Mouse (Mus musculus) embryonic facial prominence, embryonic 12.5 days (tissue): ENCODE data around the gene Nr1h3. TPM values are rescaled to one million over a fixed set of nuclear protein-coding genes. Genes with fewer than 3 reads are reported as not detected.

ENCODE experiments used
- ATAC-seq: fragments of 200-750 bp; cut with Nextera tagmentation; 2 replicates; pipeline ENCODE4 v1.8.0; 2017; ENCODE audit not compliant: insufficient number of reproducible peaks, insufficient read depth, low FRiP score, low TSS enrichment
- H3K27ac ChIP-seq: fragments of 300-500 bp; sonication (generic); 2 replicates; pipeline ENCODE4 v1.5.1; 2016; ENCODE audit warnings: mild to moderate bottlenecking
- H3K27me3 ChIP-seq: fragments of 300-500 bp; sonication (generic); 2 replicates; pipeline ENCODE4 v1.6.1; 2016; ENCODE audit warnings: mild to moderate bottlenecking, moderate library complexity
- H3K36me3 ChIP-seq: fragments of 300-500 bp; sonication (generic); 2 replicates; pipeline ENCODE4 v1.6.1; 2016; ENCODE audit warnings: mild to moderate bottlenecking
- H3K4me1 ChIP-seq: fragments of 300-500 bp; sonication (generic); 2 replicates; pipeline ENCODE4 v1.6.1; 2016
- H3K4me2 ChIP-seq: fragments of 300-500 bp; sonication (generic); replicated peaks from 2 replicates; pipeline ENCODE4 v1.6.1; 2016; ENCODE audit warnings: mild to moderate bottlenecking, moderate library complexity
- H3K4me3 ChIP-seq: fragments of 300-500 bp; sonication (generic); 2 replicates; pipeline ENCODE4 v1.5.1; 2016; ENCODE audit warnings: mild to moderate bottlenecking
- H3K9ac ChIP-seq: fragments of 300-500 bp; sonication (generic); 2 replicates; pipeline ENCODE4 v1.6.1; 2016; ENCODE audit warnings: mild to moderate bottlenecking, moderate library complexity
- H3K9me3 ChIP-seq: fragments of 300-500 bp; sonication (generic); 2 replicates; pipeline ENCODE4 v1.6.1; 2016; ENCODE audit warnings: mild to moderate bottlenecking, moderate library complexity
- WGBS: fragments of 180-500 bp; shearing (Covaris S2); methylation state at CpG from one replicate; pipeline ENCODE4 v1.1.7; 2016; 5-methylcytosine and 5-hydroxymethylcytosine counted together
- polyA plus RNA-seq: library from polyadenylated mRNA; unstranded; fragments of >200 nt; fragmentation: Nextera tagmentation; extraction: Ambion mirVana; gene quantifications from 2 replicates; pipeline ENCODE4 v1.2.1, GENCODE M21; 2016

Gene Nr1h3
- polyA plus RNA-seq, 1 experiment from 2014 or later: 1.3 TPM

- H3K4me3 ChIP-seq: peak overlapping the region; percentile 84
- H3K9me3 ChIP-seq: no peaks in the 10 kb centered on the region
- ATAC-seq: peak; percentile 92
- H3K9ac ChIP-seq: peak overlapping the region; percentile 63
- peaks cover 10% of the 10 kb centered on the region for H3K4me1 ChIP-seq
- 0% methylated on average over 9 of the region's 9 CpGs for WGBS
- peak overlapping the region; percentile 82 for H3K4me2 ChIP-seq
- H3K27me3 ChIP-seq: no peaks in the 10 kb centered on the region; the same call in 1 of the 2 replicates
- H3K27ac ChIP-seq: peak overlapping the region; percentile 83
- no peaks in the 10 kb centered on the region for H3K36me3 ChIP-seq
These were observed 19.5 kb downstream of the Nr1h3 start for GRCm38 (mm10) chr2:91183148-91183513.

GRCm38 (mm10) chr2:91182405-91183147 lies 20.1 kb downstream of the Nr1h3 start:
- no peaks in the 10 kb centered on the region for H3K9me3 ChIP-seq
- under 1% methylated on average over 76 of the region's 81 CpGs for WGBS
- peak overlapping the region; percentile 84 for H3K4me3 ChIP-seq
- H3K4me2 ChIP-seq: peak overlapping the region; percentile 82
- H3K27ac ChIP-seq: peak overlapping the region; percentile 83
- peaks cover 10% of the 10 kb centered on the region for H3K4me1 ChIP-seq
- H3K36me3 ChIP-seq: 0 out of 2 replicates have a peak, but pooled peaks cover 4% of the 10 kb centered on the region
- no peaks in the 10 kb centered on the region; the same call in 1 of the 2 replicates for H3K27me3 ChIP-seq
- ATAC-seq: peak; percentile 94
- H3K9ac ChIP-seq: peak overlapping the region; percentile 63

GRCm38 (mm10) chr2:91182016-91182404 lies 20.6 kb downstream of the Nr1h3 start:
- Histone ChIP-seq H3K27ac (no peak overlapping the region), H3K4me1 (peaks cover 10% of the 10 kb centered on the region), H3K9ac (peak overlapping the region; percentile 63), H3K27me3 (no peaks in the 10 kb centered on the region; the same call in 1 of the 2 replicates), H3K4me3 (peak overlapping the region; percentile 84), H3K9me3 (no peaks in the 10 kb centered on the region), H3K36me3 (peaks cover 5% of the 10 kb centered on the region; the same call in 1 of the 2 replicates), H3K4me2 (peak overlapping the region; percentile 82)
- no peak for ATAC-seq
- 12% methylated on average over 8 of the region's 8 CpGs for WGBS

GRCm38 (mm10) chr2:91180706-91181105 lies 21.9 kb downstream of the Nr1h3 start:
- H3K36me3 ChIP-seq: peaks cover 14% of the 10 kb centered on the region
- H3K27ac ChIP-seq: no peak overlapping the region
- 66% methylated on average over 5 of the region's 5 CpGs for WGBS
- no peak overlapping the region for H3K9ac ChIP-seq
- ATAC-seq: no peak
- H3K4me1 ChIP-seq: peaks cover 10% of the 10 kb centered on the region
- H3K9me3 ChIP-seq: no peaks in the 10 kb centered on the region
- no peak overlapping the region for H3K4me2 ChIP-seq
- H3K27me3 ChIP-seq: no peaks in the 10 kb centered on the region; the same call in 1 of the 2 replicates
- no peak overlapping the region for H3K4me3 ChIP-seq

GRCm38 (mm10) chr2:91179825-91180224 lies 22.8 kb downstream of the Nr1h3 start:
- no peak overlapping the region for H3K4me3 ChIP-seq
- H3K36me3 ChIP-seq: peaks cover 14% of the 10 kb centered on the region
- H3K27ac ChIP-seq: no peak overlapping the region
- ATAC-seq: no peak
- no peaks in the 10 kb centered on the region for H3K9me3 ChIP-seq
- 33% methylated on average over 4 of the region's 4 CpGs for WGBS
- H3K4me2 ChIP-seq: no peak overlapping the region
- H3K4me1 ChIP-seq: peaks cover 10% of the 10 kb centered on the region
- H3K9ac ChIP-seq: no peak overlapping the region
- no peaks in the 10 kb centered on the region; the same call in 1 of the 2 replicates for H3K27me3 ChIP-seq

- Histone ChIP-seq H3K36me3 (peaks cover 21% of the 10 kb centered on the region), H3K4me1 (no peaks in the 10 kb centered on the region), H3K27ac (no peak overlapping the region), H3K9me3 (no peaks in the 10 kb centered on the region), H3K4me2 (no peak overlapping the region), H3K4me3 (no peak overlapping the region), H3K27me3 (no peaks in the 10 kb centered on the region), H3K9ac (no peak overlapping the region)
- ATAC-seq: no peak
- 76% methylated on average over 6 of the region's 6 CpGs for WGBS
These were observed 26.4 kb downstream of the Nr1h3 start for GRCm38 (mm10) chr2:91176234-91176633.

- Histone ChIP-seq H3K27me3 (no peaks in the 10 kb centered on the region), H3K36me3 (peaks cover 22% of the 10 kb centered on the region), H3K9me3 (no peaks in the 10 kb centered on the region), H3K4me2 (no peak overlapping the region), H3K9ac (no peak overlapping the region), H3K4me1 (no peaks in the 10 kb centered on the region), H3K4me3 (no peak overlapping the region), H3K27ac (no peak overlapping the region)
- ATAC-seq: no peak
- WGBS: 94% methylated on average over 4 of the region's 4 CpGs
These were observed 27.1 kb downstream of the Nr1h3 start for GRCm38 (mm10) chr2:91175490-91175889.

GRCm38 (mm10) chr2:91169587-91170322 lies 32.9 kb downstream of the Nr1h3 start:
- Histone ChIP-seq H3K4me3 (no peak overlapping the region), H3K4me2 (no peak overlapping the region), H3K4me1 (no peaks in the 10 kb centered on the region), H3K9me3 (no peaks in the 10 kb centered on the region), H3K9ac (no peak overlapping the region), H3K27ac (no peak overlapping the region), H3K36me3 (peaks cover 29% of the 10 kb centered on the region), H3K27me3 (no peaks in the 10 kb centered on the region)
- 86% methylated on average over 25 of the region's 25 CpGs for WGBS
- ATAC-seq: no peak

- H3K4me2 ChIP-seq: no peak overlapping the region
- no peak overlapping the region for H3K4me3 ChIP-seq
- no peaks in the 10 kb centered on the region for H3K27me3 ChIP-seq
- H3K4me1 ChIP-seq: no peaks in the 10 kb centered on the region
- ATAC-seq: no peak
- no peaks in the 10 kb centered on the region for H3K9me3 ChIP-seq
- H3K27ac ChIP-seq: no peak overlapping the region
- H3K9ac ChIP-seq: no peak overlapping the region
- H3K36me3 ChIP-seq: peaks cover 31% of the 10 kb centered on the region
- WGBS: 65% methylated on average over 4 of the region's 4 CpGs
These were observed 35.0 kb downstream of the Nr1h3 start for GRCm38 (mm10) chr2:91167629-91168028.

GRCm38 (mm10) chr2:91164991-91165390 lies 37.6 kb downstream of the Nr1h3 start:
- H3K27me3 ChIP-seq: no peaks in the 10 kb centered on the region
- no peaks in the 10 kb centered on the region for H3K4me1 ChIP-seq
- no peak overlapping the region for H3K27ac ChIP-seq
- H3K4me2 ChIP-seq: no peak overlapping the region
- H3K9ac ChIP-seq: no peak overlapping the region
- no peak for ATAC-seq
- peaks cover 33% of the 10 kb centered on the region for H3K36me3 ChIP-seq
- no peak overlapping the region for H3K4me3 ChIP-seq
- no peaks in the 10 kb centered on the region for H3K9me3 ChIP-seq
- WGBS: 92% methylated on average over 6 of the region's 6 CpGs

- ATAC-seq: no peak
- peaks cover 22% of the 10 kb centered on the region for H3K36me3 ChIP-seq
- WGBS: 90% methylated on average over 5 of the region's 5 CpGs
- no peak overlapping the region for H3K4me3 ChIP-seq
- H3K9ac ChIP-seq: no peak overlapping the region
- H3K4me1 ChIP-seq: no peaks in the 10 kb centered on the region
- H3K4me2 ChIP-seq: no peak overlapping the region
- H3K9me3 ChIP-seq: no peaks in the 10 kb centered on the region
- H3K27ac ChIP-seq: no peak overlapping the region
- no peaks in the 10 kb centered on the region for H3K27me3 ChIP-seq
These were observed 39.1 kb downstream of the Nr1h3 start for GRCm38 (mm10) chr2:91163532-91163931.

GRCm38 (mm10) chr2:91162952-91163351 lies 39.7 kb downstream of the Nr1h3 start:
- Histone ChIP-seq H3K9ac (no peak overlapping the region), H3K36me3 (peaks cover 26% of the 10 kb centered on the region), H3K4me3 (no peak overlapping the region), H3K27ac (no peak overlapping the region), H3K9me3 (no peaks in the 10 kb centered on the region), H3K4me1 (no peaks in the 10 kb centered on the region), H3K27me3 (no peaks in the 10 kb centered on the region), H3K4me2 (no peak overlapping the region)
- WGBS: 83% methylated on average over 4 of the region's 4 CpGs
- no peak for ATAC-seq
